Mouse (Mus musculus) c-Kit-positive CD71-positive TER-119-positive erythroid progenitor cells, embryonic 14.5 days (primary cell): ENCODE results near the gene Ddx31.

ENCODE experiments used
- DNase-seq: peaks from one replicate; pipeline ENCODE4 v3.0.0-alpha.2; 2013; ENCODE audit warnings: low spot score

Gene Ddx31

GRCm38 (mm10) chr2:28863857-28864256 lies 23.7 kb downstream of the Ddx31 start:
- DNase-seq, result no peak

DNA sequence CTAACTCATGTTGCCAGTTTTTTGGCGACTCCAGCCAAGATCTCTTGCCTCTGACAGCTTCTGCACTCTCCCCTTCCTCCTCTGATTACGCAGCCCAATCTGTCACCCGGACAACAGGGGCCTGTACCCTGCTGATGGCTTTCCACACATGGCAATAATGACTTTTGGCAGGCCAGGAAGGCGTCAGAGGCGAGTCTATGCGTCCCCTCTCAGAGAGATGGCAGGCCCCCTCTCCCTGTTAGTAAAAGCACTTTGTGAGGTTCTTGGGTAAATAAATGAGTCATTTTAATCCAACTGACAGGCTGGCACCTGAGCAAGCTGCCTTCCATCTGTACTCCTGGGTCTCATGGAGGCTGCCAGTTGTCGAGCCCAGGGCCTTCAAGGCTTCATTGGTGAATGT lies 27.3 kb downstream of the Ddx31 start:
- DNase-seq, result no peak

DNA sequence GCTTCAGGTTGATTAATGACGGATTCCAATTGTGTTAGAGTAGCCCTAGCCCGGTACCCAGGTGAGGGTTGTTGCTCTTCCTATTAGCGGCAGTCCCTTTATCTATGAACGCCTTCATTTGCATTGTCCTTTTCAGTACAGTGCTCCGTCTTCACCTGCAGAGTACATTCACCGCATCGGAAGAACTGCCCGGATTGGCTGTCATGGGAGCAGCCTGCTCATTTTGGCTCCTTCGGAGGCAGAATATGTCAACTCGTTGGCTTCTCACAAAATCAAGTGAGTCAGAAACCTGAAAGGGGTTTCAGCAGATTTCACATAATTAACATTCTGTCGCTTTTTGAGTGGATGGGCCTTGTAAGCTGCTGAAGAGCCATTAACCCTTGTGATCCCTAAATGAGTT lies 35.3 kb downstream of the Ddx31 start:
- no peak for DNase-seq

- DNase-seq, result no peak
These were observed 41.1 kb downstream of the Ddx31 start for GRCm38 (mm10) chr2:28881275-28881674.

GRCm38 (mm10) chr2:28882047-28882446 lies 41.8 kb downstream of the Ddx31 start:
- DNase-seq, result no peak

DNA sequence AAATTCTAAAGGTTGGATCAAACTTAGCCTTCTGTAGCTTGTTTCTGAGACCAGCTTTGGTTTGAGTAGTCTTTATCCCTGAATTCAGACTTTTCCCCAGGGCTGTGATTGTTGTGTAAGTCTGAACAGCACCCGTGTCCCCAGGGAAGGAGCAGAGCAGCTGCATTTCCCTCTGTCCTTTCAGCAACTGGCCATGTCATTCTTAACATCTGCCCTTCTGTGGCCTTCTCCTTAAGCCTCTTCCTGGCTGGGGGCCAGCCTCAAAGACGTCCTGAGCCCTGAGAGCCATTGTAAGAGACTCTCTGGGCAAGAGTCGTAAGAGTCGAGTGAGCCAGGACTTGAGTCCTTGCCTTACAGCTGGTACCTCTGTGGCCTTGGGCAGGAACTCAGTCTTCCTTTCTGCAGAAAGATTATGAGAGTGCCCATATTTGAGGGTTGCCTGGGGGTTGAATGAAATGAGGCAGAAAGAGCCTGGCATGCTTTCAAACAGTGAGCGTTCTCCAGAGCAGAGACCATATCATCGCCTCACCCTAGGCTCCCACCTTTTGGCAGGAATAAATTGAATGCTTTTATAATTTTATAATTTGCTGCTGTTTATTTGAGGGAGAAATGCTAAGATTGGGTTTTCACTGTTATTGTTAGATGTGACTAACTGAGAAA lies 42.8 kb downstream of the Ddx31 start:
- no peak for DNase-seq

DNA sequence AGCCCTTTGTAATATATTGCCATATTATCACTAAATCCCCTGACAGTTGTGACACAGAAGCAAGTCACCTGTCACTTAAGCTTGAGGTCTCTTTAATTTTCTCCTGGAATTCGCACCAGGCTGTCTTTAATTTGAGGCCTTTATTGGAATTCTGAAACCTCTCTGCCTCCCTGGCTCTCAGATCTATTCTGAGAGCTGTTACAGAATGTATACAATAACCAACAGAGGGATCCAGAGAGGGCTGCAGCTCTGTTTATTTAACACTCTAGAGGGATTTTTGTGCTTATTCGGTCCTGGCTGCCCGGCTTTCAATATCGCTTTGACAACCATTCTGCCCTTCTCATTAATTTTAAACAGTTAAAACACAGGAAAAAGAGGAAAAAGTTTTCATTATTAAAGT lies 44.7 kb downstream of the Ddx31 start:
- DNase-seq, result no peak

DNA sequence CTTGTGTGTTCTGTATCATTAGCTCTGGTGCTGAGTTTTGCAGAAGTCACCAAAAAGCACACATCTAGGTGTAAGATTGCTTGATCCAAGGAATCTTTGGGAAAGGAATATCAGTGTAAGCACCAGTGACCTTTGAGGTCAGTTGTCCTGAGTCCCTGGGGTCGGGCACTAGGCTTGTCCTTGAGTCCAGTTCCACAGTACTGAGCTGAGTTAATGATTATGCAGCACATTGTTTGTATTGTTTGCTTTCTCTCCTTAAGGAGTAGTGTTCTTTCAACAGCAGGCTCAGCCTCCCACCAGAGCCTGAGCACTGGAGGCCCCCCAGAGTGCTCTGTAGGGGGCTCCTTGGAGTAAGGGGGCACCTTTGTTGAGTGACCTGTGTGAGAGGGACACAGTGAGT lies 52.6 kb downstream of the Ddx31 start:
- DNase-seq, result no peak

DNA sequence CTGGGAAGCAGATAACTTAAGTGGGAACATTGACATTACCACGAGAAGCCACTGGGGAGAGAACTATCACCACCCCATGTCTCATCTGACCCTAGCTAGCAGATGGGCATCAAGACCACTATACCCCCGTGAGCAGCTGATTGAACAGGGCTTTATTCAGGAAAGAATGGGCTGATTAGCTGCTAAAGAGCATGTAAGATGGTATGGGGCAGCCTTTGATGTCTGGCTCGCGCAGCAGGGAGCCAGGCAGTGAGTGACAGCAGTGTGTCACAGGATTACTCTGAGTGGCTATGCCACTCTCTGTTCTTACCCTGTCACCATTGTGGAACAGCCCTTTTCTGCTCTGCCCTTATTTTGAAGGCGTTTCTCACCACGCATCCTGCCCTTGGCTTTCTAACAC lies 53.3 kb downstream of the Ddx31 start:
- no peak for DNase-seq

- no peak for DNase-seq
These were observed 55.7 kb downstream of the Ddx31 start for GRCm38 (mm10) chr2:28895876-28896275.

- no peak for DNase-seq
These were observed 57.2 kb downstream of the Ddx31 start for GRCm38 (mm10) chr2:28897340-28897899.

GRCm38 (mm10) chr2:28902291-28902690 lies 62.1 kb downstream of the Ddx31 start:
- no peak for DNase-seq

DNA sequence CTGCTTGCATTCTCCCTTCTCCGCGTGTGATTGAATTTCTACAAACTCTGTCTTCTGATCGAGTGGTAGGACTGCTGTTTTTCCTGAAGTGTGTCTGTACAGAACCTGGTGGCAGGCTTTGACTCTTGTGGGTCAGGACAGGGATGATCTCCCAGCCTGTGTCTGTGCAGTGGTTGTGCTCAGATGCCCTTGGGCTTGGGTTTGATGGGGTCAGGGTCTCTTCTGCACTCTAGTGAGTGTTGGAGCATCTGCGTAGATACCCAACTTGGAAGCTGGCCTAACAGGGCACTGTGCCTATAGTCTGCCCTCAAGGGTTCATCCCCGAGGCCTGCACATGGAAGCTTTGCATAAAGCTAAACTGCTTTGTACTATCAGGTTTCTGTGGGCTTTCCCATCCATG lies 63.7 kb downstream of the Ddx31 start:
- DNase-seq, result no peak

- no peak for DNase-seq
These were observed 64.6 kb downstream of the Ddx31 start for GRCm38 (mm10) chr2:28904786-28905185.

DNA sequence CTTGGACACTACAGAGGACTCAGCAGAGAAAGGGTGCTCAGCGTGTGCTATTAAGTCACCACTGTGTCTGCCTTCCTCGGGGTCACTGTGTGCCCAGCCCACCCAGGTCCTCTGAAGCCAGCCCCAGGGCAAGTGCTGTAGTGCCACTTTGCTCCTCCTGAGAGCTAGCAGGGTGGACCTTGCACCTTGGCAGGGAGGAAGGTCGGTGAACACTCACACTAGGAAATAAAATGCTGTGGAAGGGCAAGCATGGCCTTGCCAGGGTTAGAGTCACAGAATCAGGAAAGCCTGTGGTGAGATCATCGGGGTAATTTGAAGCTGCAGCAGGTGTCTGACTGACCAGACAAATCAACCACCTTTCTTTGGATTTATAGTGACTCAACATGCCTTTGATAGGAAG lies 65.4 kb downstream of the Ddx31 start:
- DNase-seq, result no peak

DNA sequence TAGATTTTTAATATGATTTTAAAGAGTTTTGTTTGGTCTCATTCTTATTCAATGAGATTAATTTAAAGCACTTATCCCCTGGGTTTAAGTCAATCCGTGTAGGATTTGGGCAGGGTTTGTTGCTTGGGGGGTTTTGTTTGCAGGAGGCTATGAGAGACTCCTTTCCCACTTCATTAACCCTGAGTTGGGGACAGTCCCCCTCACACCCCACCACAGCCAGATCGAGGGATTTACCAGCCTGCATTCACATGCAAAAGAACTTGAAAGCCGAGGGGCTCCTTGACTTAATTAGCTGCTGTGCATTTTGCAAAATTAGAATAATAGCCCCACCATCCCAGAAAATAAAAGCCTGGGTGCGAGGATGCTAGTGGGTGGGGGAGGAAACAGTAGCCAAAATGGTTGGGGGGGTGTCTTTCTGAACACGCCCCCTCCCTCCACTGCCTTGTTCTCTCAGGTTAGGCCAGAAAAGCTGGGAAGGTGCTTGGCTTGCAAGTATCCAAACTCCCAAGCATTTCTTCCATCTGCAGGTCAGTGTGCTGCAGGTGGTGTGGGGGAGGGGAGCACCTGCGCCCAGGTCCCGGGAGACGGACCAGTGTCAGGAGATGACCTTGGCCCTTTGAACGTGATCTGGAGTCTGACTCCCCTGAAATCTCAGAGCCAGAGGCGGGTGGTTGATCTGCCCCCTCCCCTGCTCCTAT lies 67.6 kb downstream of the Ddx31 start:
- DNase-seq, result no peak

GRCm38 (mm10) chr2:28908389-28909153 lies 68.4 kb downstream of the Ddx31 start:
- DNase-seq, result no peak

DNA sequence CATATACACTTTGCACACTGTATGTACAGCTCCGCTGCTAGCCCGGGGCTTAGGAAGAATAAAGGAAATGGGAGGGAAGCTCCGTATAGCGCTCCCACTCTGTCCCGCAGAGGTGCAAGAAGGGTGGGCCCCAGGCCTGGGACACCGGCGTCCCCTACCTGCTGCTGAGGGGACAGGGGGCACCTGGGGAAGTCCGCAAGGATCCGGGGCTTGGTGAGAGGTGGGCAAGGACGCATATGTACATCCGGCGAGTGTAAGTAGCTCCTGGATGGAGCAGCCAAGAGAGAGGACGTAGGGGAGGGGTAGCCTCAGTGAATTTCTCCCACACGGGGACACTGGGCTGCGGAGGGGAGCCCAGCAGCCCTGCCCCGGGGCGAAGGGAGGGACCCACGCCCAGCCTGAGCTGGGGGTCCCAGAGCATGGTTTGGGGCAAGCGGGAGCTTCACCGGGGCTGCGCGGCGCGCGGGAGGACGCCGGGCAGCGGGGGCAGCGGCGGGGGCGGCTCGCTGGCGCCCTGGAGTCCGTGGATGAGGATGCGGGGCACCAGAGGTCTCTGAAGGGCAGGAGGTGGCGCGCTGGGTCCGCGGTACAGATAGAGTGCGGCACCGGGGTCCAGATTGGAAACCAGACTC lies 69.1 kb downstream of the Ddx31 start:
- DNase-seq, result no peak

DNA sequence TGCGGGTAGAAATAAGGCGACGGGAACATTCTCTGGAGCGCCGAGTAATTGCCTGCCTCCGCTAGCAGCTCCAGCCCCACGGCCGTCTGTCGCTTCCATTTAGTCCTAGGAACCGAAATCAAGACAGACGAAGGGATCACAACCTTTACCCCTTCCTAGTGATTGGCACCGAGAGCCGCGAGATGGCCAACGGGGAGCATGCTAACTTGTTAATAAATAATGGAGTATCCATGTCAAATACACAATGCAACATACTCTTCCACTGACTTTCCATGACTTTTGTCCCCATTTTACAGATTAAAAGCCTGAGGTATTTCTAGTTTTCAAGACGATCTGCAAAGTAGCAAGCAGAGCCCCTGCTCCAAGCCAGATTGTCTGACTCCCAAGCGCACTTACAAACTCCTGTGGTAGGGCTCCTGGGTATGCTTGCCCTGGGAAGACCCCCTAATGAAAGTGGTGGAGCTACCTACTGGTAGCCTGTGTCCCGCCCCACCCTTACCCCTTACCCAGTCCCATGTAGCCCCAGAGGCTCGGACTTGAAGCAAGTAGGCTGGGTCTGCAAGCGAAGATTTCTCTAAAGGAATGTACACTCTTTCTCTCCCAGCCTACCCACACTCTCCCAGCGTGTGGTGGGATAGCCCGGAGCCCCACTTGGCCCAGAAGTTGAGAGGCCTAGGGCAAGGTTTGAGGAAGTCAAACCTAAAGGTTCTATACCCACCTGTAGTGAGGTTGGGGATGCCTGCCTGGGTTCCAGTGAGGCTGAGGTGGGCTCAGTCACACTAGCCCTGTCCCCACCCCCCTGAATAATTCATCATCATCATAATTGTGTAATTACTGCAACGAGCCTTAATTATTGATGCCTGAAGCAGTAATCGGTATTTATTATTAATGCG lies 69.9 kb downstream of the Ddx31 start:
- DNase-seq, result no peak

- DNase-seq, result no peak
These were observed 70.7 kb downstream of the Ddx31 start for GRCm38 (mm10) chr2:28910877-28911276.

GRCm38 (mm10) chr2:28911331-28912038 lies 71.3 kb downstream of the Ddx31 start:
- DNase-seq, result no peak
